Mouse (Mus musculus): ENCODE measurements around the gene Flot2. TPM values are rescaled to one million over a fixed set of nuclear protein-coding genes. Genes with fewer than 3 reads are reported as not detected.
A peak's percentile ranks its signal among the peaks of the same experiment; 100 is the strongest.

Flot2 gene
- polyA plus RNA-seq, 1 experiment from 2014 or later = 106 TPM

MicroRNAs within 50 kb of the gene (microRNA counts, 519-probe panel; counts per million panel counts)
- 4,280 counts per million, percentile 52 among the panel's probes with 10 or more counts for microRNA mmu-miR-144
- 3,603 counts per million, percentile 29 among the panel's probes with 10 or more counts for microRNA mmu-miR-451

Small RNAs within 50 kb of the gene (microRNA-seq; reads per million reads assigned to microRNA genes)
- gene Mir144 (19.6 reads per million, percentile 23 among the genes with 10 or more reads in this experiment), gene Mir451a (not detected), gene Mir451b (not detected)

Other genes starting within 250 kb of the Flot2 start
- 4.6 and 6.7 TPM in 2 replicates for gene Pipox, start 143.8 kb upstream of the Flot2 start, polyA plus RNA-seq (2014; fragmentation: Nextera tagmentation; extraction: Ambion mirVana)
- gene Sez6, start 107.1 kb upstream of the Flot2 start, polyA plus RNA-seq (2014; fragmentation: Nextera tagmentation; extraction: Ambion mirVana) = 121 and 145 TPM in 2 replicates
- gene Phf12, start 55.2 kb upstream of the Flot2 start, polyA plus RNA-seq (2014; fragmentation: Nextera tagmentation; extraction: Ambion mirVana) = 16.3 and 19.0 TPM in 2 replicates
- 55.6 and 58.6 TPM in 2 replicates for gene Dhrs13, start 5.7 kb upstream of the Flot2 start, polyA plus RNA-seq (2014; fragmentation: Nextera tagmentation; extraction: Ambion mirVana)
- gene Eral1, start 42.5 kb downstream of the Flot2 start, polyA plus RNA-seq (2014; fragmentation: Nextera tagmentation; extraction: Ambion mirVana) = 30.4 and 33.6 TPM in 2 replicates
- gene Fam222b, start 56.7 kb downstream of the Flot2 start, polyA plus RNA-seq (2014; fragmentation: Nextera tagmentation; extraction: Ambion mirVana) = 29.3 and 35.6 TPM in 2 replicates
- 56.5 and 77.9 TPM in 2 replicates for gene Traf4, start 127.7 kb downstream of the Flot2 start, polyA plus RNA-seq (2014; fragmentation: Nextera tagmentation; extraction: Ambion mirVana)
- 3.9 and 6.1 TPM in 2 replicates for gene Nek8, start 138.7 kb downstream of the Flot2 start, polyA plus RNA-seq (2014; fragmentation: Nextera tagmentation; extraction: Ambion mirVana)
- gene Tlcd1, start 138.8 kb downstream of the Flot2 start, polyA plus RNA-seq (2014; fragmentation: Nextera tagmentation; extraction: Ambion mirVana) = 14.6 and 16.7 TPM in 2 replicates
- 906 and 951 TPM in 2 replicates for gene Rpl23a, start 145.7 kb downstream of the Flot2 start, polyA plus RNA-seq (2014; fragmentation: Nextera tagmentation; extraction: Ambion mirVana)
- 61.5 and 63.9 TPM in 2 replicates for gene Rab34, start 150.5 kb downstream of the Flot2 start, polyA plus RNA-seq (2014; fragmentation: Nextera tagmentation; extraction: Ambion mirVana)
- 2.8 and 3.5 TPM in 2 replicates for gene Proca1, start 155.5 kb downstream of the Flot2 start, polyA plus RNA-seq (2014; fragmentation: Nextera tagmentation; extraction: Ambion mirVana)
- gene Sdf2, start 207.8 kb downstream of the Flot2 start, polyA plus RNA-seq (2014; fragmentation: Nextera tagmentation; extraction: Ambion mirVana) = 98.1 and 107 TPM in 2 replicates
- gene Supt6, start 208.1 kb downstream of the Flot2 start, polyA plus RNA-seq (2014; fragmentation: Nextera tagmentation; extraction: Ambion mirVana) = 22.3 and 32.0 TPM in 2 replicates
- 63.2 and 73.7 TPM in 2 replicates for gene 2610507B11Rik, start 223.8 kb downstream of the Flot2 start, polyA plus RNA-seq (2014; fragmentation: Nextera tagmentation; extraction: Ambion mirVana)